Mouse (Mus musculus) intestine, postnatal 0 days (tissue): ENCODE measurements around the gene A230072I06Rik. TPM values are rescaled to one million over a fixed set of nuclear protein-coding genes. Genes with fewer than 3 reads are reported as not detected.

Experiments
- ATAC-seq: fragments of 200-750 bp; cut with Nextera tagmentation; 2 replicates; pipeline ENCODE4 v1.8.0; 2017; ENCODE audit warnings: mild to moderate bottlenecking, moderate TSS enrichment, moderate library complexity
- H3K27ac ChIP-seq: fragments of 300-500 bp; sonication (generic); 2 replicates; pipeline ENCODE4 v1.5.1; 2014; ENCODE audit warnings: mild to moderate bottlenecking, low read depth, low read length, moderate library complexity
- H3K27me3 ChIP-seq: fragments of 300-500 bp; sonication (generic); replicated peaks from 2 replicates; pipeline ENCODE4 v1.6.1; 2014; ENCODE audit warnings: low read length, mixed read lengths; ENCODE audit not compliant: control insufficient read depth, insufficient read depth
- H3K36me3 ChIP-seq: fragments of 300-500 bp; sonication (generic); 2 replicates; pipeline ENCODE4 v1.6.1; 2014; ENCODE audit warnings: mild to moderate bottlenecking, moderate library complexity; ENCODE audit not compliant: control insufficient read depth, insufficient read depth
- H3K4me1 ChIP-seq: fragments of 300-500 bp; sonication (generic); replicated peaks from 2 replicates; pipeline ENCODE4 v1.6.1; 2014; ENCODE audit warnings: antibody characterized with exemption, low read length, mixed read lengths; ENCODE audit not compliant: control insufficient read depth, insufficient read depth
- H3K4me2 ChIP-seq: fragments of 300-500 bp; sonication (generic); replicated peaks from 2 replicates; pipeline ENCODE4 v1.6.1; 2014; ENCODE audit warnings: low read depth, mild to moderate bottlenecking, moderate library complexity
- H3K4me3 ChIP-seq: fragments of 300-500 bp; sonication (generic); 2 replicates; pipeline ENCODE4 v1.5.1; 2014; ENCODE audit warnings: low read depth, low read length
- H3K9ac ChIP-seq: fragments of 300-500 bp; sonication (generic); 2 replicates; pipeline ENCODE4 v1.6.1; 2014; ENCODE audit warnings: mild to moderate bottlenecking, low read depth, low read length
- H3K9me3 ChIP-seq: fragments of 300-500 bp; sonication (generic); 2 replicates; pipeline ENCODE4 v1.6.1; 2016; ENCODE audit warnings: mixed run types; ENCODE audit not compliant: control insufficient read depth
- CTCF ChIP-seq: sonication (generic); IDR thresholded peaks from 2 replicates; pipeline ENCODE4 v1.5.1; 2016; ENCODE audit warnings: low read depth, mild to moderate bottlenecking, control low read depth, antibody characterized with exemption, moderate library complexity
- WGBS: fragments of 180-500 bp; shearing (Covaris S2); extraction: QIAGEN DNeasy Blood & Tissue Kit; methylation state at CpG from one replicate; pipeline ENCODE4 v1.1.7; 2014; 5-methylcytosine and 5-hydroxymethylcytosine counted together
- polyA plus RNA-seq: library from polyadenylated mRNA; unstranded; fragments of >200 nt; fragmentation: Nextera tagmentation; extraction: Ambion mirVana; gene quantifications from 2 replicates; pipeline ENCODE4 v1.2.1, GENCODE M21; 2015

The A230072I06Rik gene
- polyA plus RNA-seq = not detected in 2 replicates

DNA sequence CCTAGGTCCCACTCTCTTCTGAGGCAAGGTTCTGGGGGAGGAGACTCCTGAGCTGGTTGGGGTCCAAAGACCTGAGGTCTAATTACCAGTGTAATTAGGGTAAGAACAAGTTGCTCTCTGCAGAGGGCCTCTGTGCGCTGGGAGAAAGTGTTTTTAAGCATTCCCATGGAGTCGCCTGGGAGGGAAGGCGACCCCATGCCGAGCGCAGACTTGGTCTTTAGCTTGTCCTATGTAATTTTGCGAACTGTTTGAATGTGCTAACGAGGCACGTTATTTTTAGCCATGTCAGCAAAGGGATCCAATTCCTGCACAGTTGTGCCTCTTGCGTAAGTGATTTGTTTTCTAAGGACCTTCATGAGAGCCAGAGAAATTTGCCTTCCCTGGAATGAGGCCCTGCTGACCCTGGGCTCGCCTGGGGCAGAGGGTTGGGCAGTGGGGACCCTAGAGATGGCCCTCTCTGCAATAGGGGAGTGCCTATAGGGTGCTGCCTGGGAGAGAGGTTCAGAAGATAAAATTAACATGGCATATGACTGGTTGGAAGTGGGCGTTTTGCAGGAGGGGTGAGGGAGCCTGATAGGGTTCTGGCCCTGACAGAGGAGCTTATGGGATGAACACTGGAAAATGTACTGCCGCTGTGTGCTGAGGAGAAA, at the start of gene A230072I06Rik:
Gene A230072I06Rik (plus strand): TSS at position 157 of the 650 bp plus-strand sequence.
- no peak for ATAC-seq
- WGBS = 65% methylated on average over 12 of the region's 12 CpGs
- Histone ChIP-seq H3K4me2 (no peak within 1 kb of the TSS), H3K9me3 (no peaks in the 10 kb centered on the region), H3K9ac (no peak within 1 kb of the TSS), H3K4me1 (no peaks in the 10 kb centered on the region), H3K27me3 (no peaks in the 10 kb centered on the region), H3K4me3 (no peak within 1 kb of the TSS), H3K27ac (no peak within 1 kb of the TSS), H3K36me3 (no peaks in the 10 kb centered on the region)
- TF ChIP-seq CTCF = no peak

DNA sequence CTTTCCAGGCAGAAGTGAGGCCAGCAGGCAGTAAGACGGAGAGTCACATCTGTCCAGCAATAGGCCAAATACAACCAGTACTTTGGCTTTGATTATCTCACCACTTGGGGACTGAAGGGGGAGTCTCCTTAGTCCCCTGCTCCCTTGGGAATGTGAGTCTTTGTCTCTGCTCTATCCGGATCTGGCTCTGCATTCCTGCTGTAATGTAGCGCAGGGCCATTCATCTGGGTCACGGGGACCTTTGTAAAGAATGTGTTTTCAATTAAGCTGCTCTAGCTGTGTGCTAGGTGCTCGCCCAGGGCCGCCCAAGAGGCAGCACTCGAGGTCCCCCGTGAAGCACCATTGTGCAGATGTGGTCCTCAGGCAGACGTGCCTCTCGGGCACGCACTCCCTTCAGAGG, 44.6 kb upstream of the A230072I06Rik start:
- WGBS = 69% methylated on average over 11 of the region's 11 CpGs
- H3K9me3 ChIP-seq = no peaks in the 10 kb centered on the region
- ATAC-seq = no peak

DNA sequence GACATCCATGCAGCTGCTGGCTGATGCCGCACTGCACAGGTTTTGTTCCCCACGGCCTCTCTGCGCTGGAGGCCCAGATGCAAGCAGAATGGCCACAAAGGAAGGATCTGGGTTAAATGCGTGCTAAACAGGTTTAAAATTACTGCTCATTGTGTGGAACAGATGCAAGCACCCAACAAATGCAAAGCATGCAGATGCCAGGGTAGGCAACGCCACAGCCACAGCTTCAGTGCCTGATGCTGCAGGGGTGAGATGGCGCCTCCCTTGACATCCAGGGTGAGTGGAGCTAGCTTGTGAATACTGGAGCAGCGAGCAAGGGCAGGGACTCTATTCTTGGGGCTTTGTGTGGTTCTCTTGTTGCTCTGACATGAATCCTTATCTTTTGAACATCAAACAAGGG, 39.8 kb upstream of the A230072I06Rik start:
- no peak overlapping the region for H3K9ac ChIP-seq
- no peak overlapping the region for H3K4me2 ChIP-seq
- H3K4me1 ChIP-seq = no peaks in the 10 kb centered on the region
- ATAC-seq = no peak
- no peaks in the 10 kb centered on the region for H3K27me3 ChIP-seq
- H3K4me3 ChIP-seq = no peak overlapping the region
- TF ChIP-seq CTCF = no peak
- no peak overlapping the region for H3K27ac ChIP-seq
- 85% methylated on average over 7 of the region's 7 CpGs for WGBS
- H3K36me3 ChIP-seq = no peaks in the 10 kb centered on the region
- H3K9me3 ChIP-seq = no peaks in the 10 kb centered on the region

More for the DNA sequence above, 44.6 kb upstream of the A230072I06Rik start:
- no peak for TF ChIP-seq CTCF
- H3K27me3 ChIP-seq = no peaks in the 10 kb centered on the region
- H3K27ac ChIP-seq = no peak overlapping the region
- H3K4me2 ChIP-seq = no peak overlapping the region
- H3K4me3 ChIP-seq = no peak overlapping the region
- no peaks in the 10 kb centered on the region for H3K36me3 ChIP-seq
- no peak overlapping the region for H3K9ac ChIP-seq
- no peaks in the 10 kb centered on the region for H3K4me1 ChIP-seq

DNA sequence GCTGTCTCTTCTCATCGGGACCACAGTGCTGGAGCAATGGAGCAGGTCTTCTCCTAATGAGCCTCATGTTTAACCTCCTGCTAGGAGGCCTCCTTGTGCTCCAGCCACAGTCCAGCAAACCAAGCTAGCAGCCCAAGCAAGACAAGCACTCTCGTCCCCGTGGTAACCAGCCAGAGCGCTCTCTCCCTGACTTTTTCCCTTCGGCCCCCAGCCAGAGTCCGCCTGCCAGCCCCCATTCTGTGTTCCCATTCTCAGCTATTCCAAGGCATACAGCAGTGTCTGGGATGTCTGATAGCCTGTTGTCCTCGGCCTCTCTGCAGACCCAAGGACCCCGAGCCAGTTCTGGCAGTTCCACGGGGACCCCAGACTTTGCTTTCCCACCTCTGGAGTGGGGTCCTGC, 38.5 kb upstream of the A230072I06Rik start:
- H3K4me1 ChIP-seq = no peaks in the 10 kb centered on the region
- H3K27me3 ChIP-seq = no peaks in the 10 kb centered on the region
- TF ChIP-seq CTCF = no peak
- 58% methylated on average over 9 of the region's 9 CpGs for WGBS
- no peak for ATAC-seq
- no peak overlapping the region for H3K27ac ChIP-seq
- H3K36me3 ChIP-seq = no peaks in the 10 kb centered on the region
- H3K9me3 ChIP-seq = no peaks in the 10 kb centered on the region
- H3K4me2 ChIP-seq = no peak overlapping the region
- no peak overlapping the region for H3K4me3 ChIP-seq
- no peak overlapping the region for H3K9ac ChIP-seq

DNA sequence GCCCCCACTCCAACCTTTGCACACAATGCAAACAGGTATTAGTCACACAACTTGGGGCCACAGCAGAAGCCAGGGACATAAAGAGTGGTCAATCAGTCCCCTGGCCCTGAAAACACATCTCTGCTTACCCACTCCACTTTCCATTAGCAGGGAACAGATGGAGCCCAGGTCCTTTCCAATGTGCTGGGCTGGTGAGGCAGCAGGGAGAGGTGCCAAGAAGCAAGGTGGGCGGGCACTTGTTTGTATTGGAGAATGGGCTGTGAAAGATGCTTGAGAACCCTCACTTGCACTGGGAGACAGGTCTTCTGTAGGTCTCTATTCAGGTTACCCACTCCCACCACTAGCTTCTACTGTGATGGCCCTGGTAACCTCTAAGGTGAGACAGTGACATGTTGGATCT, 34.9 kb upstream of the A230072I06Rik start:
- H3K9me3 ChIP-seq = no peaks in the 10 kb centered on the region
- H3K9ac ChIP-seq = no peak overlapping the region
- ATAC-seq = no peak
- no peak overlapping the region for H3K4me3 ChIP-seq
- H3K27me3 ChIP-seq = no peaks in the 10 kb centered on the region
- no peak overlapping the region for H3K4me2 ChIP-seq
- no peaks in the 10 kb centered on the region for H3K36me3 ChIP-seq
- TF ChIP-seq CTCF = no peak
- H3K4me1 ChIP-seq = no peaks in the 10 kb centered on the region
- no peak overlapping the region for H3K27ac ChIP-seq
- 64% methylated on average over 1 of the region's 1 CpGs for WGBS

DNA sequence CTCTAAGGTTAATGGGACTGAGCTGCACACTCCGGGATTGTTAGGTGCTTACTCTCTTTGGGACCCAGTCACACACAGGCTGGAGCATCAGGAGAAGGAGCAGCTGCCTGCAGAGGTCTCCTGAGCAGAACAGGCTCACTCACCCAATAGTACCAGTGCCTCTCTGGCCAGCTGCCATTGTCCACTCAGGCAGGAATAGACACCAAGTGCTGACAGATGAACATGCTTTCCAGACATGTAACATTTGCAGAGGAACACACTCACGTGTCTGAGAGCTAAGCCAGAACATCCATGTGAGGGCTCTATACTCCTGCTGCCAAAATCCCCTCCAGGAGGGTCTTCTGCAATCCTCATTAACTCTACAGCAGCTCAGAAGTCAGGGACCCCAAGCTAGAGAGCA, 18.7 kb upstream of the A230072I06Rik start:
- 57% methylated on average over 2 of the region's 2 CpGs for WGBS
- H3K4me3 ChIP-seq = no peak overlapping the region
- H3K27ac ChIP-seq = no peak overlapping the region
- ATAC-seq = no peak
- no peak overlapping the region for H3K9ac ChIP-seq
- H3K36me3 ChIP-seq = no peaks in the 10 kb centered on the region
- no peaks in the 10 kb centered on the region for H3K9me3 ChIP-seq
- no peaks in the 10 kb centered on the region for H3K27me3 ChIP-seq
- no peak for TF ChIP-seq CTCF
- H3K4me1 ChIP-seq = no peaks in the 10 kb centered on the region
- H3K4me2 ChIP-seq = no peak overlapping the region
